Mouse (Mus musculus): ENCODE measurements around the gene Fancc.
"Not testable (repeated sequence)": the region's sequence is repeated elsewhere in the genome, so short reads cannot be mapped to it uniquely, and the experiment has no call there.

Fancc gene

DNA sequence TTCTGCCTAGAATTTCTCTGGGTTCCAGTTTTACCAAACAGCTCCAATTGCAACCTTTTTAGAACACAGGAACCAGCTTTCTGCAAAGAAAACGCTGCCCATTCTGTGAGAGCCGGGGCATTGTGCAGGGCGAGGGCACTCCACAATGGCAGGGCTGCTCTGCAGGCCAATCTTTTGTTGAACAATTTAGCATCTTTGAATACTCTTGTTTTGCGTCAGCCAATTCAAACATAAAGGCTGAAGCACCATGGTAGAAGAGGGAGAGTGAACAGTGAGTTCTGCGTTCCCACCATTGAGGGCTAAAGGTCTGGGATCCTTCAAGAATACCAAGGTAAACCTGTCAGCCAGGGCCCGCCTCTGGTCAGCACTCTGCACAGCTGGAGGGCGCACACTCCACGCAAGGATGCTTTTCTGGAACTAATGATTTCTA is 17.9 kb upstream of the Fancc start:
- no peak for DNase-seq

DNA sequence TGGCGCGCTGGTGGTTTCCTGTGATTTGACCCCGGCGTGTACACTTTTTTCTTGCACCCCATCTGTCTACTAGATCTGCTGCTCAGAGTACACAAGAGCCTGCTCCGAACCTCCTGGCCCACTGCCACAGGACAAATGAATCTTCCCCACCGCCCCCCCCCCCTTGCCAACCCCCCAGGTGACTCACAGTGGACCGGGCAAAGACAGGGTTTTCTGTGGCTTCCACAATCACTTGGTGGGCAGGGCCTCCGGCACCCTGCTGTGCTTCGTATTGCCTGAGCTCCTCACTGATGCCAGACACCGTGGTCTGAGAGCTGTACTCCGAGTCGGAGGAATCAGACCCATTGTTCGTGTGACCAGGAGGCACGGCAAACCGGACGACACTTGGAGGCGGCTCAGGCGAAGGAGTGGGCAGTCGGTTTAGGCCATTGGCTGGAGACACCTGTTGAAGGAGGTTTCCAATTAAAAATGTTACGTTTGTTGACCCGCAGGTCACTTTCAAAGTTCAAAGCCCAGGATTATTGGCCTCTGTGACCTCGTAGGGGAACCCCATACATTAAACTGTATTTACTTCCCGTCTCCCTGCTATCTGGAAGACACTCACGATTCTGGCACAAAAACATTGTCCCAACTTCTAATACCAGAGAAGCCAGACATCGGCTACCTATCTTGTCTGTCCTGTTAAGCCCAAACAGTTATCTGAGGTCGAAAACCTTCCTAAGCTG is 16.5 kb upstream of the Fancc start:
- no peak for DNase-seq

GRCm38 (mm10) chr13:63512411-63512810 is 15.3 kb upstream of the Fancc start:
- DNase-seq = no peak

DNA sequence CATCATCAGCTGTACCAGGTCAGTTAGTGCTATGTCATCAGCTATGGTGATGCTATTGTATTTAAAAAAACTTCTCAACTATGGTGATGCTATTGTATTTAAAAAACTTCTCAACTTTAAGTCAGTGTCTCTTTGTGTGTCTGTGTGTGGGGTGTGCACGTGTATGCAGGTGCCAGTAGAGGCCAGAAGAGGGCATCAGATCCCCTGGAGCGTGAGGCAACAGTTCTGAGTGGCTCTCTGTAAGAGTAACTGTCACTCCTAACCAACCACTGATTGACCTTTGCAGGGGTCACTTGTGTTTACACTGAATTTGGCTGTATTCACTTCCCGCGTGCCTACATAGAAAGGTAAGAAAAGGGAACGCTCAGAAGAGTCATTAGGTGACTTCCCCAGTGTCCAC is 10.7 kb upstream of the Fancc start:
- no peak for DNase-seq

DNA sequence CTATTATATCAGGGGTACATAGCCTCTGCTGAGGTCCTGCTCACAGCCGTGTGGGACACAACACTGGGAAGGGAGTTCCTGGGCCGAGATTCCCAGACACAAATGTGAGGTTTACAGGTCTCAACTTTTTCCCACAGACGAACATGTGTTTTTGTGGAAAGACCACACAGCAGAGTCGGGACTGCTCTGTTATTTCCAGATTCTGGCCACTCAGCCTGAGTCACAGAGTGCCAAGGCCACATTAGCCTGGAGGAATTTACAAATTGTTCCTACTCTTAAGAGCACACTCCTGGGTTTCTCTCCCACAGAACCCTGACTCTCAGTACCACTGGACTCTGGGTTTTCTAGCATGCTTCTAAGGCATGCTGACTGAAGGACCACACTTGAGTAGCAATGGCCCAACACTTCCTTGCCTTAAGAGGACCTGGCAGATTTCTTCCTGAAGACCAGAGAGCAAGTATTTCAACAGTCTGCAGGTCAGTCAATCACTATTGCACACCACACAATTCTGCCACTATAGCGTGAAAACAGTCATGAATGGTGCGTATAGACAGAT is 10.0 kb upstream of the Fancc start:
- no peak for DNase-seq

DNA sequence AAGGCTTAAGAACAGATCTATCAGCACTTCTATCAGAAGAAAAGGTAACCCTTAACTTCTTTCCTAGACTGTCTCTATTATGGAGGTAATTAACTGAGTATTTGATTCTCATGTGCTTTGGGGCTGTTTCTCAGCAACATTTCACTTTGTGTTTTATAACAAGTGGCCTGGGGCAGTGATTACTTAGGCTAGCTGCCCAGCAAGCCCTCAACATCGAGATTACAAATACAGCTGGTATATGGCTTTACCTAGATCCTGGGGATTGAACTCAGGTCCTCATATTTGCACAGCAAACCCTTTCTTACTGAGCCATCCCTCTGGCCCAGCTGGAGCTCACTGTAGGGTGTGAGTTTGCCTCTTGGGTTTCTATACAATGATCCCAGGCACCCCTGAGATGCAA is 9.3 kb upstream of the Fancc start:
- DNase-seq = no peak

DNA sequence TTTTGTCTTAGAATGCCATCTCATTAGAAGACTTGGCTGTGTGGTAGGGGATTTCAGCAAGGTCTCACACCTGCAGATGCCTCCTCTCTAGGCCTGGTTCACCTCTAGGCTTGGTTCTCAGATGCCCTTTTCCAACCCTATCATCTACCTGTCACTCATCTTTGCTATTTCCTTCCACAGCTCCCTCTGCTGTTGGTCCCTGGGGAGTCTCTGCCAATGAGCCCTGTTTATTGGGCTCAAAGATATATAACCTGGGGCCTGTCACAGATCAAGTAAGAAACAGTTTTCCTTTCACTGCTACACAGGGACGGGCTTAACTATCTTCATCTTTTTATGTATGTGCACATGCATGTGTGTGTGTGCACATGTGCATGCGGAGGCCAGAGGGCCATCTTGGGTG is 5.3 kb upstream of the Fancc start:
- no peak for DNase-seq

DNA sequence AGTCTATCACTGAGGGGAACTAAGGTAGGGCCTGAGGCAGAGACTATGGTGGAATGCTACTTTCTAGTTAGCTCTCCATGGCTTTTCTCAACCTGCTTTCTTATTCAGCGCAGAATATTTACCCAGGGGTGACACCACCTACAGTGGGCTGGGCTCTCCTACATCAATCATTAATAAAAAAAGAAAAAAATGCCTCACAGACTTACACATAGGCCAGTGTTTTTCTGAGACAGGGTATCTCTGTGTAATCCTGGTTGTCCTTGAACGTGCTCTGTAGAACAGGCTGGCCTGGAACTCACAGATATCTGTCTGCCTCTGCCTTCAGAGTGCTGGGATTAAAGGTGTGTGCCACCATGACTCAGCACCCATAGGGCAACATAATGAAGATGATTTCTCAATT is 2.4 kb upstream of the Fancc start:
- DNase-seq = no peak

GRCm38 (mm10) chr13:63487707-63488042 is 9.4 kb downstream of the Fancc start:
- no peak for DNase-seq

DNA sequence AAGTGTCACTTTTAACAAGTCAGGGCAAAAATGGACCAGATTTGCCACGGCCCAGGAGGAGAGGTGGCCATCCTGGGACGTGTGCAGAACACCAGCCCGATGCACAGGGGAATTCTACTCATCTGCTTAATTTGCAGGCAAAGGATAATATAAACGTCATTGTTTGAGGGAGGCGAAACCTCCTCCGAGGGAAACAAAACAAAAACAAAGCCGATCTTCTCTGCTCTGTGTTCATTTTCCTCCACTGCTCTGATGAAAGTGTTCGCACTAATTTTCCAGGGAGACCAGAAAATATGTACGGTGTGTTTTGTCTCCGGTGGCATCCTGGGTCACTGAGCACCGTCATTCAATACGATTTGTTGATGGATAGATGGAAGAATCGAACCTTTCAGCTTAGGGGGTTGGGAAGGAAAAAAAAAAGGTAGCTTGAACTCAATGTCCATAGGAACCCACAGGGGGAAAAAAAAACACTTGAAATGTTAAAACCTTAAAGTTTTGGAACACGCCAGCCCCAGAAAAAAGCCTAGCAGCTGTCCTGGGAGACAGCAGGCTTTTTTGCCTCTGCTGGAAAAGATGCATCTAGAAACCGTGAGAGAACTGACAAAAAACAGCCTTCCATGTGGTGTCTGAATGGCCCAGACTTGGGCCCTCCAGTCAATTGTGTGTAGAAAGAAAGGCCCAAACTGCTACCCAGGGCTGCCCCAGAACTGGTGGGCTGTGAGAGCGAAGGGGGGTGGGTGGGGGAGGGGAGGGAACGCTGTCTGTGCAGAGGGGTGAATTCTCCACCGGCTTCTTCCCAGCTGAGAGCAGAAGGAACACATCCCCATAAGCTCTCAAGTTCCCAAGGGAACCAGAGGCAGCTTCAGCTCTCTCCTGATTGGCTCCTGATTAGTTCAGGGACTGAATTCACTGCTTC is 10.0 kb downstream of the Fancc start:
- DNase-seq = no peak

GRCm38 (mm10) chr13:63475356-63475755 is 21.7 kb downstream of the Fancc start:
- no peak for DNase-seq

DNA sequence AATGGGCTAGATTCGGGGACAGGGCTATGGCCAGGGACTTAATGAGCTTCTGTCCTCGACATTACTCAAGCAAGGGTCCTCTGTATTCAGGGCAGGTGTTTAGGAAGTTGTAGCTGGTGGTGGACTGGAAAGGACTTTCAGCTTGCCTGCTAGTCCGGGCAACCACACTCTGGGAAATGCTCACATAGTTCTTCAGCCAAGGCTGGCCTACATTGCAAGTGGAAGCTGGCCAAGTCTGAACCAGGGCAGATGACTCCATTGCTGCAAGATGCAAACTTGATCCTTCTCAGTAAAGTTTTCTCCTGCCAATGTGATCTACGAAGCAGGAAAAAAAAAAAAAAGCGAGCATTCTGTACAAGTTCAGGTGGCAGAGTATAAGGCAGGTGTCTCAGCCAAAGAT is 44.2 kb downstream of the Fancc start:
- DNase-seq = no peak

- no peak for DNase-seq
Measured at GRCm38 (mm10) chr13:63451140-63451539, 45.9 kb downstream of the Fancc start.

DNA sequence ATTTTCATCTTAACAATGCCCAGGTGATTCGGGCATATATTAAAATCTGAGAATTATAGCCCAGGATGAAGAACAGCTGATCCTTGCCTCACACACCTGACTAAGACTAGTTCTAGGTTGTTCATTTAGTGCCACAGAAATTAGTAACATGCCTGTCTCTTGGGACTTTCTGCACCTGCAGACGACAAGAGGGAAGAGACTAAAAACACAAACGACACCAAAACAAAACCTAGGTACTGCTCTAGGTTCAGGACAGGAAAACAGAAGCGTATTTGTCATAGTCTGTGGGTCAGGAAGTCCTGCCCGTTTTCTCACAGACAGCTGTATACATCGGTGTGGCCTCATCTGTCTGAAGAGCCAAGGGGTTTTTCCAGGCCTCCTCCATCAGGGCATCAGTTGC is 51.7 kb downstream of the Fancc start:
- DNase-seq = no peak

DNA sequence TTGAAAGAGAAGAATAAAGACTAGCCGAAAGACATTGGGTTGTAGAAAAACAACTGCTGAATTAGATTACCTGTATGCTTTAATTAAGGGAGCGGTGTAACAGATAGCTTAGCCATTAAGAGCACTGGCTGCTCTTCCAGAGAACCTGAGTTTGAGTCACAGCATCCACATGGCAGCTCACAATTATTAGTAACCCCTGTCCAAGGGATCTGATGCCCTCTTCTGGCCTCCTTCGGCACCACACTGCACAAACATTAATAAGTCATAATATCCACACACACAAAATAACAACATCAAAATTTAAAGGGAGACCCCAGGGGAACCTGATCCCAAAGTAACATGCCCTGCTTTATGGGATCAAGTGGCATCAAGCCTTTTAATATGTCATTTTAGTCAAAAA is 64.3 kb downstream of the Fancc start:
- peak; percentile 41 to 59 for DNase-seq

GRCm38 (mm10) chr13:63431857-63432191 is 65.3 kb downstream of the Fancc start:
- no peak for DNase-seq

GRCm38 (mm10) chr13:63431030-63431856 is 65.8 kb downstream of the Fancc start:
- DNase-seq = peak; percentile 99

GRCm38 (mm10) chr13:63430681-63431029 is 66.4 kb downstream of the Fancc start:
- DNase-seq = no peak

- no peak for DNase-seq
Measured at GRCm38 (mm10) chr13:63430206-63430605, 66.9 kb downstream of the Fancc start.

GRCm38 (mm10) chr13:63428211-63428610 is 68.9 kb downstream of the Fancc start:
- not testable (repeated sequence) for DNase-seq

DNA sequence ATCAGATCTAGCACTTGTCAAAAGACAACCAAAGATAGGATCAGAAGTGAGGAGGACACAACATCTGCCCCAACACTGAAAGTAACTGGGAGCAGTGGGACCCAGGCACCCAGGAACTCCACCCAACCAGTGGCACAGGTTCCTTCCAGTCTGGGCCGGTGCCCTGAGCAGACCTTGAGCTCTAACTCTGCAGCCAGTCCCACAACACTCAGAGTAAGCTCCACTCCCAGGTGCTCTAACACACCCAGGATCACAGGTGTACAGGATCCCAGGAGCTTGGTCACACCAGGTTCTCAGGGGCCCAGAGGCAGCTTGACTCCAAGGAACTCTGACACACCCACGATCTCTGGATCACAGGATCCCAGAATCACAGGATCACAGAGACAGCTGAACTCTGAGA is 74.0 kb downstream of the Fancc start:
- DNase-seq = no peak

- no peak for DNase-seq
Measured at GRCm38 (mm10) chr13:63421225-63421624, 75.9 kb downstream of the Fancc start.

GRCm38 (mm10) chr13:63418148-63418547 is 78.9 kb downstream of the Fancc start:
- no peak for DNase-seq
